Mouse (Mus musculus) liver, postnatal 0 days (tissue): ENCODE results near the gene Dnaaf5.

Source experiments
- CTCF ChIP-seq: sonication (generic); IDR thresholded peaks from 2 replicates; pipeline ENCODE4 v1.5.1; 2016; ENCODE audit warnings: antibody characterized with exemption, low read depth
- EP300 ChIP-seq: IDR thresholded peaks from 2 replicates; pipeline ENCODE4 v1.6.1; 2016; ENCODE audit warnings: antibody characterized with exemption, low read depth, mild to moderate bottlenecking

DNA sequence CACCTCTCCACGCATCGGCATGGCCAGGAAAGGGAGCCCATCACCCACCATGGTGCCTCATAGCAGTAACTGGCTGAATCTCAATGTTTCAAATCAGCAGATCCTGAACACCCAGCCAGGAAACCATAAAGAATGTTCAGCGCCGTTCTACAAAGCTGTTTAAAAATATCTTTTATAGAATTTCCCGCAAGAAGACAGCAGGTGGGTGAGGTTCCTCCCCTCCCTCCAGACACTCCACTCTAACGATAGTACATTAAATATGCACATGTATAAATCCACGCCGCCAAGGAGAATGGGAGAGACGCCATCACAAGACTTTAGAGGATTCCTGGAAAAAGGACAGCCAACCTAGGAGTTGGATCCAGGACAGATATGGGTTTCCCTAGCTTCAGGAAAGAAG, 38.0 kb upstream of the Dnaaf5 start:
- TF ChIP-seq EP300 (no peak), CTCF (no peak)
